Mouse (Mus musculus) cerebellum, adult 2 months (tissue): Measurements from ENCODE around the gene Mbnl3.

Experiments
- CTCF ChIP-seq: fragments of 200-500 bp; IDR thresholded peaks from 2 replicates; pipeline ENCODE4 v1.5.1; 2011; ENCODE audit warnings: low read depth, mild to moderate bottlenecking, control low read depth, low read length, moderate library complexity, borderline replicate concordance; ENCODE audit not compliant: insufficient read depth
- POLR2A ChIP-seq: fragments of 200-500 bp; IDR thresholded peaks from 2 replicates; pipeline ENCODE4 v1.6.1; 2011; ENCODE audit warnings: low read length, control low read depth, borderline replicate concordance; ENCODE audit not compliant: insufficient read depth

DNA sequence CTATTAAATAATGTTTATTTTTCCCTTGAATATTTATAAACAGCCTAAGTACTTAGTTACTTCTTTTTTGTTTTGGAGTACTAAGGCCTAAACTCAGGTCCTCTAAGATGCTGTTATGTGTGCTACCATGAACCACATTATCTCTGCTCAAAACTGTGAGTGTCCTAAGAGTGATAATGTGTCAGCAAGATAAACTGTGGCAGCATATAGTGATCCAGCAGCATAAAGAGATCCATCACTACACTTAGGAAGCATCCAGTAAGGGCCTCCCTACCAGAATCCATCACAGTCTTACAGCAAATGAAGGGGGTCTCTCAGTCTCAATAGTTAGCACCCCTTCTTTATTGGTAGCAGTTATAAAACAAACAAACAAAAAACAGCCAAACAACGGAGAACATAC is 35.9 kb downstream of the Mbnl3 start:
- TF ChIP-seq POLR2A (no peak), CTCF (no peak)
